Mouse (Mus musculus) CD8-positive naive resting alpha-beta T cell, adult 2 months (primary cell): ENCODE measurements around the gene Col13a1.

ENCODE experiments used
- DNase-seq, 2 experiments: peaks; one replicate each; pipeline ENCODE4 v3.0.0; 2022; ENCODE audit warnings: low read depth in 2 of 2, low spot score in 2 of 2

Gene Col13a1

GRCm38 (mm10) chr10:61978866-61979340 is at the start of gene Col13a1:
Gene Col13a1, minus strand, starts transcription at chr10:61979108.
- no peak for DNase-seq

- DNase-seq, result no peak
Measured at GRCm38 (mm10) chr10:62027699-62028098, 48.8 kb upstream of the Col13a1 start.

- DNase-seq, result no peak
Measured at GRCm38 (mm10) chr10:62023821-62024551, 45.1 kb upstream of the Col13a1 start.

- DNase-seq, result no peak
Measured at GRCm38 (mm10) chr10:62020068-62020620, 41.2 kb upstream of the Col13a1 start.

- DNase-seq, result no peak
Measured at GRCm38 (mm10) chr10:62019386-62020067, 40.6 kb upstream of the Col13a1 start.

GRCm38 (mm10) chr10:62016947-62017346 is 38.0 kb upstream of the Col13a1 start:
- no peak for DNase-seq

- no peak for DNase-seq
Measured at GRCm38 (mm10) chr10:62013190-62013589, 34.3 kb upstream of the Col13a1 start.

GRCm38 (mm10) chr10:62012371-62012770 is 33.5 kb upstream of the Col13a1 start:
- no peak for DNase-seq

- DNase-seq, result no peak
Measured at GRCm38 (mm10) chr10:62009981-62010500, 31.1 kb upstream of the Col13a1 start.

- no peak for DNase-seq
Measured at GRCm38 (mm10) chr10:62007958-62008357, 29.1 kb upstream of the Col13a1 start.

GRCm38 (mm10) chr10:62006371-62006770 is 27.5 kb upstream of the Col13a1 start:
- no peak for DNase-seq

- DNase-seq, result no peak
Measured at GRCm38 (mm10) chr10:62000216-62000615, 21.3 kb upstream of the Col13a1 start.

- no peak for DNase-seq
Measured at GRCm38 (mm10) chr10:61999766-62000165, 20.9 kb upstream of the Col13a1 start.

GRCm38 (mm10) chr10:61991481-61992424 is 12.8 kb upstream of the Col13a1 start:
- DNase-seq, result no peak

GRCm38 (mm10) chr10:61980424-61980823 is 1.5 kb upstream of the Col13a1 start:
- peak; percentile 55 to 63 for DNase-seq

- DNase-seq, result no peak
Measured at GRCm38 (mm10) chr10:61978112-61978865, 619 bp downstream of the Col13a1 start.

GRCm38 (mm10) chr10:61977392-61978096 is 1.4 kb downstream of the Col13a1 start:
- no peak for DNase-seq

GRCm38 (mm10) chr10:61976987-61977386 is 1.9 kb downstream of the Col13a1 start:
- DNase-seq, result no peak

GRCm38 (mm10) chr10:61974581-61974980 is 4.3 kb downstream of the Col13a1 start:
- no peak for DNase-seq
